Mouse (Mus musculus) erythroblast, embryonic 14.5 days (primary cell): ENCODE measurements around the gene Mtif3.

Experiments used
- GATA1 ChIP-seq: IDR thresholded peaks from 2 replicates; pipeline ENCODE4 v1.6.1; 2012; ENCODE audit warnings: low read length, inconsistent platforms, mixed read lengths
- TAL1 ChIP-seq: IDR thresholded peaks from 3 replicates; pipeline ENCODE4 v1.6.1; 2012; ENCODE audit warnings: low read length, inconsistent platforms, mixed read lengths

DNA sequence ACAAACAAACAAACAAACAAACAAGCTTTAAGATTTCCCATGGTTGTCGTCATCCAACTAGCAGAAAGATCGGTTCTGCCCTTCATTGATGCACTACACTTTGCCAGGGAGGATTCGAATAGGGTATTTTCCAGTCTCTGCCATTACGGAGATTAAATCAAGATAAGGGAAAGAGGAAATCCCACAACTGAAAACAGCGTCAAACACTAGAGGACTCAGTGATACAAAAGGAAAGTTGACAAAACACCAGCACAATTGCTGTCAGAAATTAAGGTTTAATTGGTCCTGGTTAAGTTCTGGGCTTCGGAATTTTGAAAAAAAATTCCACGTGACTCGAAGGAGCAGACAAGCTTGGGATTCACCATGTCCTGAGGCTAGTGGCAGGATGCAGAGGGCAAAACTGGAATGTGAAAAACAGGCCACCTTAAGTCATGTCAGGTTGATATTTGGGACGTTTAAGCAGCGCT, 15.5 kb downstream of the Mtif3 start:
- TF ChIP-seq GATA1 (no peak), TAL1 (no peak)
